Mouse (Mus musculus): ENCODE measurements around the gene Uchl4.

- TF ChIP-seq CTCF (IDR thresholded peaks at IDR 0.05; ENCODE audit: extremely low read depth, insufficient read depth, insufficient read length, insufficient replicate concordance) (no peak), POLR2A (IDR thresholded peaks at IDR 0.05; ENCODE audit: low read depth, low read length) (no peak)
Measured at GRCm38 (mm10) chr9:64199897-64200296, 35.1 kb upstream of the Uchl4 start.
